In genomic region chr7:28452361-28453005, GRCm38 (mm10) we compare ENCODE assay signal across 9 mouse cellular contexts. TPM values are rescaled to one million over a fixed set of nuclear protein-coding genes. Genes with fewer than 3 reads are reported as not detected.
DNase-seq lines count a peak whose midpoint lies in the region; ATAC-seq and TF ChIP-seq lines count a peak whose summit lies in the region.
"Had no signal": no experiment of that assay in that cellular context is flagged by ENCODE, and none has a peak within 500 bp of the region (broad histone marks: within the 10 kb centered on the region; RNA-seq: fewer than 3 reads in every experiment).

No protein-coding gene starts in this region.

- H3K27ac ChIP-seq in heart, embryonic 13.5 days (replicated peaks) = no peak overlapping the region
- H3K27ac ChIP-seq in ES-Bruce4 (ENCODE audit: insufficient read depth, low read length) = no peak overlapping the region
- H3K27ac ChIP-seq in forebrain, embryonic 10.5 days = peak overlapping the region; percentile 91
- no peak overlapping the region for H3K27ac ChIP-seq in liver, embryonic 13.5 days

- no peaks in the 10 kb centered on the region; the same call in 1 of the 2 replicates for H3K27me3 ChIP-seq in heart, embryonic 13.5 days (replicated peaks)
- H3K27me3 ChIP-seq in ES-Bruce4 (ENCODE audit: control insufficient read depth, insufficient read depth, low read length, poor library complexity, severe bottlenecking) = no peaks in the 10 kb centered on the region
- no peaks in the 10 kb centered on the region for H3K27me3 ChIP-seq in forebrain, embryonic 10.5 days (ENCODE audit: poor library complexity, severe bottlenecking)
- peaks cover 21% of the 10 kb centered on the region for H3K27me3 ChIP-seq in liver, embryonic 13.5 days

- peaks cover 7% of the 10 kb centered on the region; the same call in 1 of the 2 replicates for H3K4me1 ChIP-seq in heart, embryonic 13.5 days
- peaks cover 3% of the 10 kb centered on the region for H3K4me1 ChIP-seq in ES-Bruce4 (ENCODE audit: control insufficient read depth, insufficient read depth, low read length)
- peaks cover 28% of the 10 kb centered on the region for H3K4me1 ChIP-seq in forebrain, embryonic 10.5 days
- H3K4me1 ChIP-seq in liver, embryonic 13.5 days (replicated peaks) = peaks cover 10% of the 10 kb centered on the region

- no peak for TF ChIP-seq POLR2A in ES-Bruce4 (IDR thresholded peaks at IDR 0.05; ENCODE audit: insufficient read depth, low read length)

- intact Hi-C loops in heart, postnatal 25 days (cut with DNase I) = no loop called here

- TF ChIP-seq CTCF in ES-Bruce4 (IDR thresholded peaks at IDR 0.05; ENCODE audit: low read depth, low read length) = no peak

- H3K4me3 ChIP-seq in heart, embryonic 13.5 days = peak overlapping the region; percentile 85
- peak overlapping the region; percentile 82 for H3K4me3 ChIP-seq in ES-Bruce4 (ENCODE audit: low read depth, low read length)
- H3K4me3 ChIP-seq in forebrain, embryonic 10.5 days = peak overlapping the region; percentile 96
- H3K4me3 ChIP-seq in liver, embryonic 13.5 days (replicated peaks) = peak overlapping the region; percentile 66

- no peak for ATAC-seq in heart, embryonic 13.5 days (ENCODE audit: extremely low read depth, insufficient number of reproducible peaks, low FRiP score, low TSS enrichment)
- ATAC-seq in liver, embryonic 13.5 days (ENCODE audit: low read depth) = 0 out of 2 replicates have a peak, but pooled peaks have one; percentile 20
- no peak for ATAC-seq in inflammation-experienced regulatory T-cells, adult 6 months

- no peak for TF ChIP-seq EP300 in ES-Bruce4 (IDR thresholded peaks at IDR 0.05; ENCODE audit: insufficient read depth, low read depth, low read length)

- no peak for DNase-seq in heart, postnatal 25 days (ENCODE audit: low spot score)
- DNase-seq in forebrain, embryonic 10.5 days (ENCODE audit: extremely low spot score, low spot score) = no peak
- DNase-seq in liver, embryonic 13.5 days = no peak
- no peak for DNase-seq in adrenal gland, postnatal 25 days
- no peak for DNase-seq in adrenal gland, postnatal 4 days (ENCODE audit: low spot score in 2 of 2)
- DNase-seq: layer of hippocampus, adult 9-11 months had no signal

- H3K4me2 ChIP-seq in heart, embryonic 13.5 days = peak overlapping the region; percentile 99
- peak overlapping the region; percentile 89 for H3K4me2 ChIP-seq in liver, embryonic 13.5 days

- H3K9me3 ChIP-seq in heart, embryonic 13.5 days = no peaks in the 10 kb centered on the region
- H3K9me3 ChIP-seq in ES-Bruce4 (replicated peaks; ENCODE audit: control insufficient read depth, insufficient read depth, low read length, poor library complexity, severe bottlenecking) = no peaks in the 10 kb centered on the region
- no peaks in the 10 kb centered on the region for H3K9me3 ChIP-seq in forebrain, embryonic 10.5 days
- no peaks in the 10 kb centered on the region for H3K9me3 ChIP-seq in liver, embryonic 13.5 days (replicated peaks)

- peak overlapping the region; percentile 92 for H3K9ac ChIP-seq in heart, embryonic 13.5 days
- H3K9ac ChIP-seq in ES-Bruce4 (ENCODE audit: low read depth, poor library complexity, severe bottlenecking) = peak overlapping the region; percentile 94
- peak overlapping the region; percentile 70 for H3K9ac ChIP-seq in liver, embryonic 13.5 days

- WGBS in heart, embryonic 13.5 days = 3% methylated on average over 23 of the region's 24 CpGs
- WGBS in forebrain, embryonic 10.5 days = 3% methylated on average over 23 of the region's 24 CpGs
- 6% methylated on average over 24 of the region's 24 CpGs for WGBS in liver, embryonic 13.5 days (ENCODE audit: insufficient replicate concordance)

- H3K36me3 ChIP-seq in heart, embryonic 13.5 days = peaks cover 3% of the 10 kb centered on the region; the same call in 1 of the 2 replicates
- H3K36me3 ChIP-seq in ES-Bruce4 (ENCODE audit: control insufficient read depth, insufficient read depth, low read length, poor library complexity, severe bottlenecking) = no peaks in the 10 kb centered on the region
- peaks cover 34% of the 10 kb centered on the region for H3K36me3 ChIP-seq in forebrain, embryonic 10.5 days (replicated peaks)
- no peaks in the 10 kb centered on the region for H3K36me3 ChIP-seq in liver, embryonic 13.5 days

RNA-seq across cellular contexts. Expression of gene Lrfn1, which starts 0.7 kb away (rescaled TPM):
- polyA plus RNA-seq in heart, embryonic 13.5 days (2015; fragmentation: Nextera tagmentation; extraction: Ambion mirVana) = 0.94 and 1.1 TPM in 2 replicates
- under 1 TPM; 0.68 to 0.84 TPM for total RNA-seq in heart, postnatal 25 days (2021)
- 14.6 and 21.9 TPM in 2 replicates for polyA plus RNA-seq in ES-Bruce4 (2011; ENCODE audit: insufficient read depth, insufficient read length, low read depth, missing spikeins)
- polyA plus RNA-seq in forebrain, embryonic 10.5 days (2016; fragmentation: Nextera tagmentation; extraction: Ambion mirVana) = 3.0 and 3.4 TPM in 2 replicates
- polyA plus RNA-seq in liver, embryonic 13.5 days (2015; fragmentation: Nextera tagmentation; extraction: Ambion mirVana) = 0.15 and 0.36 TPM in 2 replicates
- 15.9 and 17.4 TPM in 2 replicates for total RNA-seq in adrenal gland, postnatal 25 days (2021)
- polyA plus RNA-seq in inflammation-experienced regulatory T-cells, adult 6 months (2017; shearing (Covaris generic)) = under 1 TPM in 1 of 3 experiments, not detected in 2; 0.17 TPM
- total RNA-seq in adrenal gland, postnatal 4 days (2021) = 10 to 100 TPM; 19.1 to 19.6 TPM

RNA-seq across cellular contexts. Expression of gene Gmfg, which starts 15.2 kb away (rescaled TPM):
- 6.9 and 8.4 TPM in 2 replicates for polyA plus RNA-seq in heart, embryonic 13.5 days (2015; fragmentation: Nextera tagmentation; extraction: Ambion mirVana)
- total RNA-seq in heart, postnatal 25 days (2021) = 1 to 10 TPM; 5.0 to 5.6 TPM
- 37.6 and 45.2 TPM in 2 replicates for polyA plus RNA-seq in ES-Bruce4 (2011; ENCODE audit: insufficient read depth, insufficient read length, low read depth, missing spikeins)
- polyA plus RNA-seq in forebrain, embryonic 10.5 days (2016; fragmentation: Nextera tagmentation; extraction: Ambion mirVana) = 8.0 and 8.3 TPM in 2 replicates
- 32.1 and 32.9 TPM in 2 replicates for polyA plus RNA-seq in liver, embryonic 13.5 days (2015; fragmentation: Nextera tagmentation; extraction: Ambion mirVana)
- 7.2 and 11.2 TPM in 2 replicates for total RNA-seq in adrenal gland, postnatal 25 days (2021)
- 100 to 1,000 TPM; 470 to 850 (median 500) TPM for polyA plus RNA-seq in inflammation-experienced regulatory T-cells, adult 6 months (2017; shearing (Covaris generic))
- total RNA-seq in adrenal gland, postnatal 4 days (2021) = 10 to 100 TPM; 17.1 to 21.0 TPM

RNA-seq across cellular contexts. Expression of gene Ifnl2, which starts 57.8 kb away (rescaled TPM):
- not detected in 2 replicates for polyA plus RNA-seq in heart, embryonic 13.5 days (2015; fragmentation: Nextera tagmentation; extraction: Ambion mirVana)
- not detected for total RNA-seq in heart, postnatal 25 days (2021)
- polyA plus RNA-seq in ES-Bruce4 (2011; ENCODE audit: insufficient read depth, insufficient read length, low read depth, missing spikeins) = not detected in 2 replicates
- polyA plus RNA-seq in forebrain, embryonic 10.5 days (2016; fragmentation: Nextera tagmentation; extraction: Ambion mirVana) = not detected in 2 replicates
- not detected in 2 replicates for polyA plus RNA-seq in liver, embryonic 13.5 days (2015; fragmentation: Nextera tagmentation; extraction: Ambion mirVana)
- not detected in 2 replicates for total RNA-seq in adrenal gland, postnatal 25 days (2021)
- not detected for polyA plus RNA-seq in inflammation-experienced regulatory T-cells, adult 6 months (2017; shearing (Covaris generic))
- not detected for total RNA-seq in adrenal gland, postnatal 4 days (2021)

RNA-seq across cellular contexts. Expression of gene Paf1, which starts 59.7 kb away (rescaled TPM):
- polyA plus RNA-seq in heart, embryonic 13.5 days (2015; fragmentation: Nextera tagmentation; extraction: Ambion mirVana) = 73.4 and 75.1 TPM in 2 replicates
- 10 to 100 TPM; 40.6 to 44.3 TPM for total RNA-seq in heart, postnatal 25 days (2021)
- 88.7 and 96.2 TPM in 2 replicates for polyA plus RNA-seq in ES-Bruce4 (2011; ENCODE audit: insufficient read depth, insufficient read length, low read depth, missing spikeins)
- polyA plus RNA-seq in forebrain, embryonic 10.5 days (2016; fragmentation: Nextera tagmentation; extraction: Ambion mirVana) = 82.3 and 95.9 TPM in 2 replicates
- 30.7 and 33.4 TPM in 2 replicates for polyA plus RNA-seq in liver, embryonic 13.5 days (2015; fragmentation: Nextera tagmentation; extraction: Ambion mirVana)
- 80.7 and 92.7 TPM in 2 replicates for total RNA-seq in adrenal gland, postnatal 25 days (2021)
- polyA plus RNA-seq in inflammation-experienced regulatory T-cells, adult 6 months (2017; shearing (Covaris generic)) = 10 to 100 TPM; 46.2 to 59.4 (median 51.8) TPM
- 10 to 100 TPM; 71.8 to 93.4 TPM for total RNA-seq in adrenal gland, postnatal 4 days (2021)

RNA-seq across cellular contexts. Expression of gene Med29, which starts 60.0 kb away (rescaled TPM):
- 49.9 and 54.2 TPM in 2 replicates for polyA plus RNA-seq in heart, embryonic 13.5 days (2015; fragmentation: Nextera tagmentation; extraction: Ambion mirVana)
- 10 to 100 TPM; 18.2 to 20.9 TPM for total RNA-seq in heart, postnatal 25 days (2021)
- 16.6 and 18.1 TPM in 2 replicates for polyA plus RNA-seq in ES-Bruce4 (2011; ENCODE audit: insufficient read depth, insufficient read length, low read depth, missing spikeins)
- polyA plus RNA-seq in forebrain, embryonic 10.5 days (2016; fragmentation: Nextera tagmentation; extraction: Ambion mirVana) = 60.3 and 60.6 TPM in 2 replicates
- 28.1 and 31.8 TPM in 2 replicates for polyA plus RNA-seq in liver, embryonic 13.5 days (2015; fragmentation: Nextera tagmentation; extraction: Ambion mirVana)
- 31.3 and 34.4 TPM in 2 replicates for total RNA-seq in adrenal gland, postnatal 25 days (2021)
- polyA plus RNA-seq in inflammation-experienced regulatory T-cells, adult 6 months (2017; shearing (Covaris generic)) = 10 to 100 TPM; 26.2 to 33.0 (median 32.5) TPM
- 10 to 100 TPM; 24.2 to 26.1 TPM for total RNA-seq in adrenal gland, postnatal 4 days (2021)

Comparison
In these comparisons a context has a peak if more than half of its experiments do, and no peak if none do; other contexts are left out.
1. RNA of gene Gmfg, which starts 15.2 kb away (polyA plus RNA-seq): 470 to 850 TPM in inflammation-experienced regulatory T-cells, adult 6 months; 37.6 to 45.2 TPM in ES-Bruce4, 32.1 to 32.9 TPM in liver, embryonic 13.5 days, 6.9 to 8.4 TPM in heart, embryonic 13.5 days and 8.0 to 8.3 TPM in forebrain, embryonic 10.5 days; every median in the first group is over 10 times any median in the second.
2. Peak in every context shown above with its lines, with median percentiles within 50 percentile points of each other: H3K4me3 ChIP-seq and H3K9ac ChIP-seq.